Mouse (Mus musculus) kidney, postnatal 10 days (tissue): ENCODE measurements around the gene Hivep2.
A peak's percentile ranks its signal among the peaks of the same experiment; 100 is the strongest.

ENCODE experiments used
- DNase-seq: peaks from one replicate; pipeline ENCODE4 v3.0.0; 2021; ENCODE audit warnings: mixed read lengths

The Hivep2 gene

GRCm38 (mm10) chr10:14087316-14087715 is 121.4 kb downstream of the Hivep2 start:
- DNase-seq: peak; percentile 29

- peak; percentile 58 for DNase-seq
Observed at GRCm38 (mm10) chr10:14089488-14089887, 123.6 kb downstream of the Hivep2 start.

- DNase-seq: no peak
Observed at GRCm38 (mm10) chr10:14094033-14094432, 128.2 kb downstream of the Hivep2 start.

- no peak for DNase-seq
Observed at GRCm38 (mm10) chr10:14096045-14096444, 130.2 kb downstream of the Hivep2 start.

GRCm38 (mm10) chr10:14099182-14099581 is 133.3 kb downstream of the Hivep2 start:
- no peak for DNase-seq

- DNase-seq: no peak
Observed at GRCm38 (mm10) chr10:14100041-14100440, 134.2 kb downstream of the Hivep2 start.

GRCm38 (mm10) chr10:14100847-14101246 is 135.0 kb downstream of the Hivep2 start:
- DNase-seq: no peak

GRCm38 (mm10) chr10:14101966-14102365 is 136.1 kb downstream of the Hivep2 start:
- no peak for DNase-seq

GRCm38 (mm10) chr10:14107980-14108671 is 142.3 kb downstream of the Hivep2 start:
- no peak for DNase-seq

GRCm38 (mm10) chr10:14115846-14116245 is 150.0 kb downstream of the Hivep2 start:
- no peak for DNase-seq

- no peak for DNase-seq
Observed at GRCm38 (mm10) chr10:14116978-14117377, 151.1 kb downstream of the Hivep2 start.

GRCm38 (mm10) chr10:14119201-14119600 is 153.3 kb downstream of the Hivep2 start:
- no peak for DNase-seq

- DNase-seq: no peak
Observed at GRCm38 (mm10) chr10:14120512-14120911, 154.6 kb downstream of the Hivep2 start.

GRCm38 (mm10) chr10:14127826-14128225 is 162.0 kb downstream of the Hivep2 start:
- DNase-seq: no peak

- DNase-seq: no peak
Observed at GRCm38 (mm10) chr10:14130270-14130669, 164.4 kb downstream of the Hivep2 start.

GRCm38 (mm10) chr10:14131307-14131706 is 165.4 kb downstream of the Hivep2 start:
- no peak for DNase-seq

- DNase-seq: no peak
Observed at GRCm38 (mm10) chr10:14132061-14132460, 166.2 kb downstream of the Hivep2 start.

GRCm38 (mm10) chr10:14132937-14133336 is 167.1 kb downstream of the Hivep2 start:
- DNase-seq: no peak

GRCm38 (mm10) chr10:14138663-14139062 is 172.8 kb downstream of the Hivep2 start:
- no peak for DNase-seq

GRCm38 (mm10) chr10:14144840-14145239 is 179.0 kb downstream of the Hivep2 start:
- no peak for DNase-seq

- no peak for DNase-seq
Observed at GRCm38 (mm10) chr10:14164829-14165228, 199.0 kb downstream of the Hivep2 start.

- peak; percentile 11 for DNase-seq
Observed at GRCm38 (mm10) chr10:14168197-14168844, 202.4 kb downstream of the Hivep2 start.

GRCm38 (mm10) chr10:14168869-14169566 is 203.1 kb downstream of the Hivep2 start:
- no peak for DNase-seq

GRCm38 (mm10) chr10:14174124-14174523 is 208.2 kb downstream of the Hivep2 start:
- no peak for DNase-seq
